In the genomic region with DNA sequence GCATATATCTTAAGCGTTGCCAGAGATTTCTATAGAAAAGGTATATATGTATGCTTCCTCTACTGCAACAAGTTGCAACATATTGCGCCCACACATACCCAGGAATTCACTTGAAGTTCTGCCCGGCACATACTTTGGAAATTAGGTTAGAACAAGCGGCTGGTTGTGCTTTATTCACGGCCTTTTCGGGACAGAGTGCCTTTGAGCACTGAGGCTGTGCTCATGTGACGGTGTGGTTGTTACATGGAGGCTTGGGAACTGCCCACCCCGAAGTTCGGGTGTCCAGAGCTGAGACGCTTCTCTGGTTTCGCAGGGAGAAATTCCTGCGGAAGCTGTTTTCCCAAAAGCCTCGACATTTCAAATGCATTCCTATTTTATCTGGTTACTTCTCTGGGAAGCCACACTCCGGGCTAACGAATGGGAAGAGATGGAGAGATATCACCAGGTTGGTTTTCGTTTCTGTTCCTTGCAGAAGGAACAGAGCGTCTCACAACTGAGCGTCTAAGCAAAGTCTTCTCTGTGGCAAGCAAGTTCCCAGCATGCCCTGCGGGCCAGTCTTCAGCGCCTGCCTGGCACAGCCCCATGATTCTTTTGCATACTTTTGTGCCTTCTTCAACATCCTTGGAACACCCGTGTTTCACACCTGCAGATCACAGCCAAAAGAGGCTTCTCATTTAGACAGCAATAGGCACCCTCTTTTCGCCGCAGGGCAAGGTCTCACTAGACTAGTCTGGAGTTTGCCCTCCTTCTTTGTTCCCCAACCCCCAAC, we compare ENCODE assay signal across 8 mouse cellular contexts. TPM values are rescaled to one million over a fixed set of nuclear protein-coding genes. Genes with fewer than 3 reads are reported as not detected.
A peak's percentile ranks its signal among the peaks of the same experiment; 100 is the strongest.
DNase-seq lines count a peak whose midpoint lies in the region; ATAC-seq lines count a peak whose summit lies in the region.

No protein-coding gene starts in this region.

- H3K4me1 ChIP-seq in lung, embryonic 15.5 days = peaks cover 12% of the 10 kb centered on the region
- H3K4me1 ChIP-seq in midbrain, embryonic 15.5 days = peaks cover 12% of the 10 kb centered on the region

- peak; percentile 43 for ATAC-seq in activated CD4-positive, CD25-positive, alpha-beta regulatory T cell, adult 4 months
- no peak for ATAC-seq in lung, embryonic 15.5 days (ENCODE audit: borderline replicate concordance, extremely low read depth, low FRiP score, low TSS enrichment)
- ATAC-seq in midbrain, embryonic 15.5 days (replicated peaks) = no peak

- H3K9me3 ChIP-seq in lung, embryonic 15.5 days = no peaks in the 10 kb centered on the region
- no peaks in the 10 kb centered on the region for H3K9me3 ChIP-seq in midbrain, embryonic 15.5 days

- whole genome bisulfite sequencing in lung, embryonic 15.5 days = 34% methylated on average over 23 of the region's 23 CpGs
- WGBS in midbrain, embryonic 15.5 days = 69% methylated on average over 23 of the region's 23 CpGs

- peak overlapping the region; percentile 11; the same call in 1 of the 2 replicates for H3K9ac ChIP-seq in lung, embryonic 15.5 days
- no peak overlapping the region for H3K9ac ChIP-seq in midbrain, embryonic 15.5 days

- DNase-seq in frontal cortex, postnatal 36 days (ENCODE audit: low spot score in 2 of 2) = peak; percentile 62 to 66
- DNase-seq in frontal cortex, postnatal 25 days (ENCODE audit: low spot score in 2 of 2) = no peak
- DNase-seq in kidney, adult 8-10 months = peak; percentile 52 to 60
- peak; percentile 84 for DNase-seq in thymus, postnatal 4 days
- no peak for DNase-seq in urinary bladder, postnatal 25 days (ENCODE audit: low spot score)

- no peaks in the 10 kb centered on the region for H3K36me3 ChIP-seq in lung, embryonic 15.5 days
- no peaks in the 10 kb centered on the region for H3K36me3 ChIP-seq in midbrain, embryonic 15.5 days (replicated peaks)

- H3K27ac ChIP-seq in lung, embryonic 15.5 days = peak overlapping the region; percentile 63
- H3K27ac ChIP-seq in midbrain, embryonic 15.5 days = no peak overlapping the region

- H3K27me3 ChIP-seq in lung, embryonic 15.5 days = no peaks in the 10 kb centered on the region
- H3K27me3 ChIP-seq in midbrain, embryonic 15.5 days (replicated peaks) = no peaks in the 10 kb centered on the region

- H3K4me3 ChIP-seq in lung, embryonic 15.5 days = peak overlapping the region; percentile 6; the same call in 1 of the 2 replicates
- no peak overlapping the region for H3K4me3 ChIP-seq in midbrain, embryonic 15.5 days

- peak overlapping the region; percentile 50 for H3K4me2 ChIP-seq in lung, embryonic 15.5 days
- no peak overlapping the region for H3K4me2 ChIP-seq in midbrain, embryonic 15.5 days

RNA-seq across cellular contexts. Expression of gene Alox5ap, which starts 48.5 kb away (rescaled TPM):
- polyA plus RNA-seq in activated CD4-positive, CD25-positive, alpha-beta regulatory T cell, adult 4 months (2017; shearing (Covaris generic)) = 1 to 10 TPM; 1.5 to 3.0 TPM
- 19.9 and 22.4 TPM in 2 replicates for polyA plus RNA-seq in lung, embryonic 15.5 days (2015; fragmentation: Nextera tagmentation; extraction: Ambion mirVana)
- polyA plus RNA-seq in midbrain, embryonic 15.5 days (2015; fragmentation: Nextera tagmentation; extraction: Ambion mirVana) = 10.0 and 11.1 TPM in 2 replicates

Comparison
In these comparisons a context has a peak if more than half of its experiments do, and no peak if none do; other contexts are left out.
1. DNase-seq: peak in frontal cortex, postnatal 36 days (2 of 2), kidney, adult 8-10 months (2 of 2) and thymus, postnatal 4 days (single experiment); none in frontal cortex, postnatal 25 days (0 of 2) and urinary bladder, postnatal 25 days (single experiment).